Mouse (Mus musculus) MEL (cell line): ENCODE measurements around the gene Atf2. TPM values are rescaled to one million over a fixed set of nuclear protein-coding genes. Genes with fewer than 3 reads are reported as not detected.

Experiments used
- DNase-seq: peaks from one replicate; pipeline ENCODE4 v3.0.0; 2011; ENCODE audit warnings: low read depth, low spot score
- H3K27ac ChIP-seq: 2 replicates; pipeline ENCODE4 v1.5.1; 2012; ENCODE audit warnings: low read depth, mild to moderate bottlenecking, control low read depth, low read length, moderate library complexity; ENCODE audit not compliant: control insufficient read depth
- H3K27me3 ChIP-seq, 2 experiments: fragments of 150-350 bp in 1 of 2; sonication (generic) in 1 of 2; 2 replicates each; pipeline ENCODE4 v1.6.1; 2012; ENCODE audit warnings: low read length in 2 of 2, mild to moderate bottlenecking in 2 of 2, improper control_type of control experiment in 1 of 2, moderate library complexity in 1 of 2; ENCODE audit not compliant: insufficient read depth in 2 of 2, control insufficient read depth in 1 of 2
- H3K36me3 ChIP-seq, 2 experiments: 2 replicates each; pipeline ENCODE4 v1.6.1; 2012 to 2014; ENCODE audit warnings: low read length in 2 of 2, improper control_type of control experiment in 1 of 2, inconsistent platforms in 1 of 2, mild to moderate bottlenecking in 1 of 2; ENCODE audit not compliant: insufficient read depth in 2 of 2, control insufficient read depth in 1 of 2
- H3K4me1 ChIP-seq, 2 experiments: fragments of 150-350 bp in 1 of 2; sonication (generic) in 1 of 2; 2 replicates each; pipeline ENCODE4 v1.6.1; 2012; ENCODE audit warnings: low read length in 2 of 2, improper control_type of control experiment in 1 of 2, mild to moderate bottlenecking in 1 of 2; ENCODE audit not compliant: insufficient read depth in 2 of 2, control insufficient read depth in 1 of 2
- H3K4me3 ChIP-seq, 2 experiments: fragments of 150-350 bp in 1 of 2; sonication (generic) in 1 of 2; 2 replicates each; pipeline ENCODE4 v1.5.1; 2012; ENCODE audit warnings: low read depth in 2 of 2, low read length in 2 of 2, mild to moderate bottlenecking in 2 of 2, moderate library complexity in 2 of 2, control low read depth in 1 of 2, improper control_type of control experiment in 1 of 2; ENCODE audit not compliant: control insufficient read depth in 1 of 2, insufficient read depth in 1 of 2
- H3K79me2 ChIP-seq: 2 replicates; pipeline ENCODE4 v1.6.1; 2012; ENCODE audit warnings: mild to moderate bottlenecking, low read length, moderate library complexity; ENCODE audit not compliant: control insufficient read depth, poor library complexity, insufficient read depth
- H3K9ac ChIP-seq: 2 replicates; pipeline ENCODE4 v1.6.1; 2012; ENCODE audit warnings: low read depth, mild to moderate bottlenecking, control low read depth, low read length, moderate library complexity; ENCODE audit not compliant: control insufficient read depth, poor library complexity, severe bottlenecking
- H3K9me3 ChIP-seq: fragments of 150-350 bp; sonication (generic); replicated peaks from 2 replicates; pipeline ENCODE4 v1.6.1; 2012; ENCODE audit warnings: mild to moderate bottlenecking, low read length, improper control_type of control experiment, moderate library complexity; ENCODE audit not compliant: insufficient read depth
- BHLHE40 ChIP-seq: IDR thresholded peaks from 2 replicates; pipeline ENCODE4 v1.6.1; 2012; ENCODE audit warnings: low read depth, mild to moderate bottlenecking, inconsistent platforms, low read length, improper control_type of control experiment, borderline replicate concordance
- CHD1 ChIP-seq: IDR thresholded peaks from 2 replicates; pipeline ENCODE4 v1.6.1; 2012; ENCODE audit warnings: low read depth, mild to moderate bottlenecking, inconsistent platforms, low read length, improper control_type of control experiment
- CHD2 ChIP-seq: IDR thresholded peaks from 2 replicates; pipeline ENCODE4 v1.6.1; 2011; ENCODE audit warnings: low read length, improper control_type of control experiment
- CTCF ChIP-seq, 3 experiments: IDR thresholded peaks in 2 of 3; conservative IDR thresholded peaks in 1 of 3; 2 replicates each; pipeline ENCODE4 v1.5.1; 2011 to 2012; ENCODE audit warnings: low read length in 3 of 3, low read depth in 2 of 3, mild to moderate bottlenecking in 2 of 3, improper control_type of control experiment in 1 of 3, inconsistent platforms in 1 of 3, mixed read lengths in 1 of 3, moderate library complexity in 1 of 3; ENCODE audit not compliant: control insufficient read depth in 1 of 3, insufficient read depth in 1 of 3, poor library complexity in 1 of 3, severe bottlenecking in 1 of 3
- E2F4 ChIP-seq: IDR thresholded peaks from 2 replicates; pipeline ENCODE4 v1.6.1; 2011; ENCODE audit warnings: low read depth, low read length, improper control_type of control experiment, borderline replicate concordance
- ELF1 ChIP-seq: IDR thresholded peaks from 2 replicates; pipeline ENCODE4 v1.6.1; 2014; ENCODE audit warnings: low read depth, mild to moderate bottlenecking, inconsistent platforms, low read length, improper control_type of control experiment, moderate library complexity
- ETS1 ChIP-seq: IDR thresholded peaks from 2 replicates; pipeline ENCODE4 v1.6.1; 2012; ENCODE audit warnings: low read depth, mild to moderate bottlenecking, inconsistent platforms, low read length, improper control_type of control experiment, moderate library complexity
- JUND ChIP-seq: IDR thresholded peaks from 2 replicates; pipeline ENCODE4 v1.6.1; 2011; ENCODE audit warnings: low read depth, mild to moderate bottlenecking, improper control_type of control experiment, low read length
- KAT2A ChIP-seq: conservative IDR thresholded peaks from 2 replicates; pipeline ENCODE4 v1.6.1; 2012; ENCODE audit warnings: low read depth, low read length, improper control_type of control experiment, inconsistent platforms
- MAX ChIP-seq: IDR thresholded peaks from 2 replicates; pipeline ENCODE4 v1.6.1; 2011; ENCODE audit warnings: low read length, improper control_type of control experiment
- MYB ChIP-seq: IDR thresholded peaks from 2 replicates; pipeline ENCODE4 v1.6.1; 2011; ENCODE audit warnings: mild to moderate bottlenecking, low read depth, low read length, improper control_type of control experiment
- NRF1 ChIP-seq: IDR thresholded peaks from 2 replicates; pipeline ENCODE4 v1.6.1; 2014; ENCODE audit warnings: low read depth, mild to moderate bottlenecking, inconsistent platforms, low read length, improper control_type of control experiment, moderate library complexity; ENCODE audit not compliant: poor library complexity, insufficient read depth, severe bottlenecking
- POLR2A ChIP-seq, 2 experiments: IDR thresholded peaks; 2 replicates each; pipeline ENCODE4 v1.6.1; 2011 to 2012; ENCODE audit warnings: low read length in 2 of 2, mild to moderate bottlenecking in 2 of 2, control low read depth in 1 of 2, improper control_type of control experiment in 1 of 2, low read depth in 1 of 2, moderate library complexity in 1 of 2; ENCODE audit not compliant: control insufficient read depth in 1 of 2, insufficient read depth in 1 of 2, poor library complexity in 1 of 2
- POLR2AphosphoS2 ChIP-seq: IDR thresholded peaks from 2 replicates; pipeline ENCODE4 v1.6.1; 2011; ENCODE audit warnings: low read length, improper control_type of control experiment
- POLR2AphosphoS5 ChIP-seq: IDR thresholded peaks from 2 replicates; pipeline ENCODE4 v1.6.1; 2012; ENCODE audit warnings: low read depth, borderline replicate concordance, mild to moderate bottlenecking, inconsistent platforms, low read length, moderate library complexity, mixed read lengths
- RAD21 ChIP-seq: IDR thresholded peaks from 2 replicates; pipeline ENCODE4 v1.6.1; 2011; ENCODE audit warnings: mild to moderate bottlenecking, low read depth, low read length, improper control_type of control experiment
- SMC3 ChIP-seq: IDR thresholded peaks from 2 replicates; pipeline ENCODE4 v1.6.1; 2011; ENCODE audit warnings: low read depth, low read length, improper control_type of control experiment
- TCF12 ChIP-seq: IDR thresholded peaks from 2 replicates; pipeline ENCODE4 v1.6.1; 2014; ENCODE audit warnings: low read depth, mild to moderate bottlenecking, inconsistent platforms, low read length, improper control_type of control experiment, moderate library complexity
- UBTF ChIP-seq: IDR thresholded peaks from 2 replicates; pipeline ENCODE4 v1.6.1; 2012; ENCODE audit warnings: low read depth, mild to moderate bottlenecking, inconsistent platforms, low read length, improper control_type of control experiment, moderate library complexity, borderline replicate concordance; ENCODE audit not compliant: insufficient read depth
- USF1 ChIP-seq: IDR thresholded peaks from 2 replicates; pipeline ENCODE4 v1.6.1; 2014; ENCODE audit warnings: low read depth, mild to moderate bottlenecking, inconsistent platforms, low read length, improper control_type of control experiment, moderate library complexity
- USF2 ChIP-seq, 2 experiments: IDR thresholded peaks; 2 replicates each; pipeline ENCODE4 v1.6.1; 2011 to 2012; ENCODE audit warnings: improper control_type of control experiment in 2 of 2, low read length in 2 of 2, borderline replicate concordance in 1 of 2, inconsistent platforms in 1 of 2, low read depth in 1 of 2, mild to moderate bottlenecking in 1 of 2; ENCODE audit not compliant: insufficient read depth in 1 of 2
- ZC3H11A ChIP-seq: IDR thresholded peaks from 2 replicates; pipeline ENCODE4 v1.6.1; 2012; ENCODE audit warnings: low read depth, mild to moderate bottlenecking, inconsistent platforms, low read length, improper control_type of control experiment
- ZKSCAN1 ChIP-seq: IDR thresholded peaks from 2 replicates; pipeline ENCODE4 v1.6.1; 2012; ENCODE audit warnings: low read depth, mild to moderate bottlenecking, inconsistent platforms, low read length, improper control_type of control experiment, moderate library complexity
- ZNF384 ChIP-seq: IDR thresholded peaks from 2 replicates; pipeline ENCODE4 v1.6.1; 2012; ENCODE audit warnings: low read depth, mild to moderate bottlenecking, inconsistent platforms, low read length, improper control_type of control experiment
- polyA plus RNA-seq, 2 experiments: library from polyadenylated mRNA; stranded (reverse) in 1 of 2; unstranded in 1 of 2; fragments of >175 nt in 1 of 2; fragments of >200 nt in 1 of 2; gene quantifications; 2 replicates each; pipeline versions ENCODE4 v1.2.1 to v1.2.4; 2012; ENCODE audit warnings: low replicate concordance in 2 of 2, low read depth in 1 of 2; ENCODE audit not compliant: insufficient read length in 2 of 2, insufficient read depth in 1 of 2, missing spikeins in 1 of 2
- total RNA-seq: library from RNA; depleted of rRNA; stranded (reverse); fragments of 300-350 nt; gene quantifications from 2 replicates; pipeline ENCODE4 v1.2.3, GENCODE M21; 2012

Gene Atf2
- total and polyA plus RNA-seq, 3 experiments: 16.8 to 82.3 (median 36.7) TPM

DNA sequence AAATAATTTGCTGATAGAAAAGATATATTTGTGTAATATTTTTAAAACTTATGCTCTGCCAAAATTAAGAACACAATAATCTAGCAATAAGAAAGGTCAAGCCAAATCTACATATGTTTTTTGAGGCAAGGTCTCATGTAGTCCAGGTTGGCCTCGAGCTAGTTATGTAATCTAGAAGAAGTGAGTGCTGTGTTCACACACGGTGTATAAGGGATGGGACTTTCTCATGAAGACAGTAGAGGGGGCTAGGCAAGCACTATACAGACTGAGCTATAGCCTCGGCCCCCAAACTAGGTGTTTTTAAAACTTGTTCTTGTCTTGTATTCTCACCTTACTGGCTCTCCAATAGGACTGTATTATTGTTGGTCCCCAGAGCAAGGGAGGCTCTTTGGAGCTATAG is 33.1 kb upstream of the Atf2 start:
- Histone ChIP-seq H3K4me3 (no peak overlapping the region), H3K36me3 (no peaks in the 10 kb centered on the region), H3K27me3 (peaks cover 0 to 2% of the 10 kb centered on the region in 2 experiments; a peak in 2 of 4 replicates), H3K4me1 (no peaks in the 10 kb centered on the region), H3K27ac (no peak overlapping the region), H3K9ac (no peak overlapping the region), H3K9me3 (no peaks in the 10 kb centered on the region), H3K79me2 (no peaks in the 10 kb centered on the region)
- no peak for DNase-seq
- TF ChIP-seq CHD2 (no peak), SMC3 (no peak), UBTF (no peak), RAD21 (no peak), ZKSCAN1 (no peak), POLR2AphosphoS2 (no peak)

DNA sequence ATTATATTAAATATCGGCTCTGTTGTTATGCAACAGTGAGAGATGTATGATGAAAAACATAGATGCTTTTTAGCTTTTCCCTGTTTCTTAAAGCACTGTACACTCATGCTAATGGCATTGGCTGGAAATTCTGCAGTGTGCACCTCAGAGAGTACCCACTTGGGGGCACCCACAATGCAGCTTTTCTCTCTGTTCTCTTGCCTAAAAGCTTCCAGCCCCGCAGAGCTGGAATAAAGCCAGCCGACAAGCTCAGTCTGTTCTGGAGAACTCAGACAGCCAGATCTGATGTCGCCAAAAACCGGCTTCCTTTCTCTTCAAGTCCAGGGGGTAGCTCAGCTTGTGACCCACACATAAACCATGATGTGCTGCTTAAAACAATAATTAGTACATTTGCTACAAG is 32.6 kb upstream of the Atf2 start:
- Histone ChIP-seq H3K27ac (no peak overlapping the region), H3K4me1 (no peaks in the 10 kb centered on the region), H3K27me3 (peaks cover 0 to 2% of the 10 kb centered on the region in 2 experiments; a peak in 2 of 4 replicates), H3K4me3 (no peak overlapping the region), H3K36me3 (no peaks in the 10 kb centered on the region), H3K79me2 (no peaks in the 10 kb centered on the region), H3K9ac (no peak overlapping the region), H3K9me3 (no peaks in the 10 kb centered on the region)
- TF ChIP-seq SMC3 (peak; percentile 31), TCF12 (no peak), USF2 (IDR thresholded peaks at IDR 0.05; ENCODE audit: borderline replicate concordance in 1 of 2, insufficient read depth in 1 of 2, low read depth in 1 of 2, low read length in 2 of 2) (no peak), POLR2AphosphoS5 (no peak), BHLHE40 (no peak), USF1 (no peak), RAD21 (peak; percentile 25), MYB (no peak), ZC3H11A (no peak), CHD2 (no peak), ZNF384 (no peak), ETS1 (no peak), MAX (no peak), CHD1 (no peak), POLR2A (IDR thresholded peaks at IDR 0.05; ENCODE audit: control insufficient read depth in 1 of 2, insufficient read depth in 1 of 2, low read depth in 1 of 2, low read length in 2 of 2, poor library complexity in 1 of 2) (no peak), CTCF (IDR thresholded peaks at IDR 0.05 in 2 of 3, conservative IDR thresholded peaks at IDR 0.05 in 1 of 3; ENCODE audit: control insufficient read depth in 1 of 3, insufficient read depth in 1 of 3, low read depth in 2 of 3, low read length in 3 of 3, poor library complexity in 1 of 3, severe bottlenecking in 1 of 3) (peak in 1 of 3 experiments; percentile 26; a peak in 2 of 6 replicates), ZKSCAN1 (no peak), ELF1 (no peak), NRF1 (no peak), KAT2A (no peak), E2F4 (no peak), UBTF (no peak), JUND (no peak)
- no peak for DNase-seq
